Mouse (Mus musculus): ENCODE results near the gene Dzip3.

The Dzip3 gene

GRCm38 (mm10) chr16:48993559-48994342 is at the start of gene Dzip3, which contains the start of gene Cip2a:
Gene Dzip3, minus strand, starts transcription at chr16:48994165.
Gene Cip2a, plus strand, starts transcription at chr16:48994185.
- DNase-seq (ENCODE audit: low read depth), result peak; percentile 84

DNA sequence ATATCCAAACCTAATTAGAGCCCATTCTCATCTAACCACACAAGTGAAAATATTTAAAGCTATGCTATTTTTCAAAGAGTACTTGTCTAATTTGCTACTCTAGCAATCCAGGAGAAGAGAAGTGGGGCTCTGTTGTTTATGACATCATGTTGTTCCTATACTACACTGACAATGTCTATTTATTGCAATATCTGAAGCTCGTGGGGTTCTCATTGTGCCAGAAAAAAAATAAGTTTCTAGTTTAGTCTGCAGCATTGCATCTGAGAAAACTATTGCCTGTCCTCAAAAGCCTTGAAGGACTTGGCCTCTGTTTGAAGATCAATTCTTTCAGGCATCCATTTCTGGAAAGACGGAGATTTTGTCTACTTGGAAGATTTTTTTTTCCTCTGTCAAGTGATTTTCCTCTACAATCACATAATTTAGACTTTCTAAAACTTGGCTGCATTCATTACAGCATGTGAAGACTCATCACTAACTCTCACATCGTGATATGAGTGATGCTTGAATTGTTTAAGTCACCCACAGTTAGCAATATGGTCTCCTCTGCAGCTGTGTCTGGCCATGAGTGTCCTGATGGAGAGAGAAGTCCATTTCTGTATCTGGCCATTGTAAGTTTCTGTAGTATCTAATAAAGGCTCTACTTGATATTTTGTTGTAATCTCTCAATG is 46.7 kb upstream of the Dzip3 start:
- no peak for DNase-seq (ENCODE audit: low read depth)

- DNase-seq (ENCODE audit: low read depth), result no peak
Measured at GRCm38 (mm10) chr16:49037771-49038170, 43.8 kb upstream of the Dzip3 start.

DNA sequence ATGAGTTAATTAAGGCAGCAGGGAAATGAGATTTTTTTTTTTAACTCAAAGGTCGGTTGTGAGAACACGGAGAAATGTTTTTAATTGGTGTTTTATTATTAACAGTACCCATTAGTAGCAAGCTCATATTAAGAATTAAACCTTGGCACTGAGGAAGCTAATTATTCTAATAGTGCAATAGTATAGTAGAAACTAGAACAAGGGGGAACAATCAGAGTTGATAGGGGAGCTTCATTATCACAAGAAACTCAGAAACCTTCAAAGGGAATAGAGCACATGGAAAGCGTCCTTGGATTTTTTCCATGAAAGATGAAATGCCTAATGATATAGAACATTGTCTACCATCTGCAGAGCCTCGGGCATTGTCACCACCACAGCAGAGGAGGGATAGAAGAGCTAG is 41.9 kb upstream of the Dzip3 start:
- DNase-seq (ENCODE audit: low read depth), result no peak

- DNase-seq (ENCODE audit: low read depth), result peak; percentile 40
Measured at GRCm38 (mm10) chr16:49016620-49017332, 22.8 kb upstream of the Dzip3 start.

- no peak for DNase-seq (ENCODE audit: low read depth)
Measured at GRCm38 (mm10) chr16:49004151-49004550, 10.2 kb upstream of the Dzip3 start.

DNA sequence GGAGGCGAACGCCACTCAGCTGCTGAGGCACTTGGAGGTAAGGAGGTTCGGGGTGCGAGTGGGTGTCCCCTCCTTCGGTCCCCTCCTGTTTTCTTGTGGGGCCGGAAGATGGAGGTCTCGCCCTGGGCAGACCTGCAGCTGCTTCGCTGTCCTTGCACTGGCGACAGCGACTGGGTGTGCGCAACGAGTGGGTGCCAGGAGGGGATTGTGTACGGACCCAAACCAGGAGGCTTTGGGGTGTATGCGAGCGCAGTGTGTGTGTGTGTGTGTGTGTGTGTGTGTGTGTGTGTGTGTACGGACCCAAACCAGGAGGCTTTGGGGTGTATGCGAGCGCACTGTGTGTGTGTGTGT is 353 bp upstream of the Dzip3 start:
- DNase-seq (ENCODE audit: low read depth), result no peak

- no peak for DNase-seq (ENCODE audit: low read depth)
Measured at GRCm38 (mm10) chr16:48993231-48993558, 770 bp downstream of the Dzip3 start.

DNA sequence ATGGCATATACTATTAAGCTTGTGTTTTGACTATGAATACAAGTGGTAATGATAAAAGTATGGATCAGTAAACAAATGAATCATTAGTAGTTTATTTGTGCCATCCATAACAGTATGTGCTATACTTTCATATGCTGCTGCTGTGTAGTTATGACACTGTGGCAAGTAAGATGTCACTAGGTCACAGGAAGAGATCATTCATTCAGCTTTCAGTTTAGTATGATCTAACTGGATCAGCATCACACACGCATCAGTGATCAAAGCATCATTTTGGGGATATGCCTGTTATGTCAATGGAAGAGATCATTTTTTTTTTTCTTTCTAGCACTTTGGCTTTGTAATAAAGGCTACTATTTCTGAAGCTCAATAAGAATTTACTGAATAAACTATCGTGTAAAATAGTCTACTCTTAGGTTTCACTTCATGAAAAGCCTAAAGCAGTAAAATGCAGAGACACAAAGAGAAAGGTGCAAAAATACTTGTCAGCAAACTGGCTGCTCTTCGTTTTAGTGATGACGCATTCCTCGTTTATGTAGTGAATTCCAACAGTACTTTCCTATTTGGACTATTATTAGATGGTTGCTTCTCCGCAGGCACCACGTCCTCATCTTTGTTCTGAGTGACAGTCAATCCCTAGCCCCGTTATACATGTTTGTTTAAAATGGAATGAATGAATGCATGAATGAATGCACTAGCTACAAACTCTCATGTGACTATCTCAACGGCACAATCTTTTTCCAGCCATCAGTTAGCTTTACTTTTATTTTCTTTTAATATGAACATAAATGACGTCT is 1.3 kb downstream of the Dzip3 start:
- peak; percentile 58 for DNase-seq (ENCODE audit: low read depth)

DNA sequence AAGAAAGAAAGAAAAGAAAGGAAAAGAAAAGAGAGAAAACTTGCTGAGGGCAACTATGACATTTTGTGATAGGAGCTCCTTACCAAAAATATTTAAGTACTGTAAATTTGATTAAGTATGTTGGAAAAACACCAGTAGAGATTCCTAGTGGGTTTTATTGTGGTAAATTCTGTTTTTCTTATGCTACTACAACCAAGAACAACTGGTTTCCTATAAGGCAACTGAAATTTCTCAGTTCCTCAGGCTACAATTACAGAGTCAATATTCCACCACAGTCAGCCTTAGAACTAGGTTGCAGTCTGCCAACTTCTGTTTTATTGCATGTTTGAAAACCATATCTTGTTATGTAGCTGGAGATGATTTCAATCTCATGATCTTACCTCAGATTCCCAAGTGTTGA is 4.3 kb downstream of the Dzip3 start:
- no peak for DNase-seq (ENCODE audit: low read depth)

DNA sequence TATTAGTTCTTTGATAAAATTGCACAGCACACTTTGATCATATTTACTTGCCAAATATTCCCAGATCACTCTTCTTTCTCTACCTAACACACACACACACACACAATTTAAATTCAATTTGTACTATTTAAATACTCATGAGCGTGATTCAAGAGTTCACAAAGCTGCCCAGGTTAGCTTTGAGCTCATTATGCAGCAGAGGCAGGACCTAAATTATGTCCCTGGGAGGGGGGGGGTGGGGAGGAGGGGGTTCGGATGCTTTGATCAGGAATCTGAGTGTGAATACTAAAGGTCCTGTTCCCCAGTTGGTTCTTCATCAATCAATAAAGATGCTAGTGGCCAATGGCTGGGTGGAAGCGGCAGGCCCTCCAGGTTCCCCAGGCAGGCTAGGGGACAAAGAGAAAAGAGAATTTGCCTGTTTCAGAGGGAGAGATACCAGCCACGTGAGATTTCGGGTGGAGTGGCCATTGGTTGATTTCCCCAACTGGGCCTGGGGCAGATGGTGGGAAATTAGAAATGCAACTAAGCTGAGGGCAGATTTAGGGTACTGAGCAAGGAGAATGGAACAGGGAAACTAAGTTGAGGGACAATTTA is 8.8 kb downstream of the Dzip3 start:
- no peak for DNase-seq (ENCODE audit: low read depth)

DNA sequence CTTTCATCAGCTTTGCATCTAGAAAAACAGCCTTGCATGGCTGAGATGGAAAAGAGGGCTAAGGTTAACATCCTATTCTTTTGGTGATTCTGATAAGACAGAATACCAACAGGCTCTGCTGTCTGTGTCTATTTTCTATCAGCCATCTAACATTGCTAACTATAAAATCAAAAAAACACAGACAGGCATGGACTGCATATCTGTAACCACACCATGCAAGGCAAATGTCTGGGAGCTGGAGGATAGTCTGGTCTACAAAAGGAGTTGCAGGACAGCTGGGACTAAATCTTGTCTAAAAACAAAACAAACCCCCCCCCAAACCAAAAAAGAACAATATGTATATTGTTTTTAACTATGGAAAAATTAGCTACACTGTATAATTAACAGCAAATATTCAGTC is 14.0 kb downstream of the Dzip3 start:
- DNase-seq (ENCODE audit: low read depth), result no peak

DNA sequence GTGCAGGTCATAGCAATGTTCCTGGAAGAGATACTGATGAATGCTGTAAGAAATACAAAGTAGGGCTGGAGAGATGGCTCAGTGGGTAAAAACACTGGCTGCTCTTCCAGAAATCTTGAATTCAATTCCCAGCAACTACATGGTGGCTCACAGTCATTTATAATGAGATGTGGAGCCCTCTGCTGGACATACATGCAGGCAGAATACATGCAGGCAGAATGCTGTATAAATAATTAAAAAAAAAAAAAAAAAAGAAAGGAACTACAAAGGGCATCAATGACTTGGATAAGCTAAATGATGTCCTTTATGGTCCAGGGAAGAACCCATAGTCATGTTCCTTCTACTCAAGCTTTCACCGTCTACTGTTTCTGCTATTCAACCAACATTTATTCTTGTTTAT is 20.4 kb downstream of the Dzip3 start:
- DNase-seq (ENCODE audit: low read depth), result peak; percentile 35

- DNase-seq (ENCODE audit: low read depth), result no peak
Measured at GRCm38 (mm10) chr16:48972996-48973395, 21.0 kb downstream of the Dzip3 start.

DNA sequence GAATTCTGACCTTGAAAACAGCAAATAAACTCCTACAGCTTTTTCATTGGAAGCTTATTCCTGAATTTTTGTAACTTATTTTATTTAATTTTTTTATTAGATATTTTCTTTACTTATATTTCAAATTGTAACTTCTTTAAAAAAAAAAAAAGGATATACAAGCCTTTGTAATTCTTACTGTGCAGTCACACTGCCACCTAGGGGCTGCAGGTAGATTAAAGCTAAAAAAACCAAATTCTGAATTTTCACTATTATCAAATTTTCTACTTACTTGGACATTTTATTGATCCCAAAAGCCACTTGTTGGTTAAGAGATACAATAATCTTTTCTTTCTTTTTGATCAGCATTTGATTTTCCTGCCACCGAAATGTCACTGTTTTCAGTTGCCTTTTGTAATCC is 52.2 kb downstream of the Dzip3 start:
- peak; percentile 41 for DNase-seq (ENCODE audit: low read depth)

GRCm38 (mm10) chr16:48923724-48924123 is 70.2 kb downstream of the Dzip3 start:
- DNase-seq (ENCODE audit: low read depth), result no peak

DNA sequence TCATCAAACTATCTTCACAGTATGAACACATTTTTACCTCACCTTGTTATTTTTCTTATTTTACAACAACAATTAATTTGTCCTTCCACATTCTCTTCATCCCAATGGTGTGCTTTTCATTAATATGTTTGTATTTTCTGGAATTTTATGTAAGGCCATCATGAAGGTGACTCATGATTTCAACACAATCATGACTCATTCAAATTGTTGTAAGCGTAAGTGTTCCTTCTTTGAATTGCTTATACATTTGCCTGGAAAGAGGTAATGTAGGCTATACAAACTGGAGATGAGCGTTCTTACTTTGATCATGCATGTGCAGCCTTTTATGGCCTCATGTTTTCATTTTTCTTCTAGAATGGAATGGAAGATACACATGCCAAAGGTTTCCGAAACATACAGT is 80.8 kb downstream of the Dzip3 start:
- no peak for DNase-seq (ENCODE audit: low read depth)

DNA sequence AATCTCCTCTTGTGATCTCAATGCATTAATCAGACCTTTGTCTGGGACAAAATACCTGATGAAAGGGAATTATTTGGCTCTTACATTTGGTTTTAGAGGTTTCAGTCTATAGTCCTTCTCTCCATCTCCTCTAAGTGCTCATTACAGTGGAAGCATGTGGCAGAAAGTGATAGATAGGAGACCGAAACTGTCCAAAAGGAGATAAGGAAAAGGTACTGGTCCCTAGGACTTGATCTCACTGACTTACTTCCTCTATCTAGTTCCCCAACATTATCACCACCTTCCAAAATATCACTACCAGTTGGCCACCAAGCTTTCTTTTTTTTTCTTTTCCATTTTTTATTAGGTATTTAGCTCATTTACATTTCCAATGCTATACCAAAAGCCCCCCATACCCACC is 82.8 kb downstream of the Dzip3 start:
- DNase-seq (ENCODE audit: low read depth), result no peak

DNA sequence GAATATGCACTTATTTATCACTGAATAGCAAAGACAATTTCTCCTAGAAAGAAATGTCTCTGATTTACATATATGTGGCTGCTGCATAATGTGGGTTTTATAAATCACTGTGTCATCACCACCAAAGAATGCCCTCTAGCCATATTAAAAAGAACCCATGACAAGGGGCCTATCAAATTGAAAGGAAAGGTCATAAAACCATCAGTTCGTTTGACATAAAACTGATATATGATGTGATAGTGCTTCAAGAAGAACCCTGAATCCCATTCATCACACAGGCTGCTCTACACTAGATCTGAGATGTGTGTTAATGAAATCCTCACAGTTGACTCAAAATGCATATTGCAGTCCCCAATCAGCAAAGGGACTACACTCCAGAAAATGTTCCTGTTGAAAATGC is 94.1 kb downstream of the Dzip3 start:
- DNase-seq (ENCODE audit: low read depth), result no peak

DNA sequence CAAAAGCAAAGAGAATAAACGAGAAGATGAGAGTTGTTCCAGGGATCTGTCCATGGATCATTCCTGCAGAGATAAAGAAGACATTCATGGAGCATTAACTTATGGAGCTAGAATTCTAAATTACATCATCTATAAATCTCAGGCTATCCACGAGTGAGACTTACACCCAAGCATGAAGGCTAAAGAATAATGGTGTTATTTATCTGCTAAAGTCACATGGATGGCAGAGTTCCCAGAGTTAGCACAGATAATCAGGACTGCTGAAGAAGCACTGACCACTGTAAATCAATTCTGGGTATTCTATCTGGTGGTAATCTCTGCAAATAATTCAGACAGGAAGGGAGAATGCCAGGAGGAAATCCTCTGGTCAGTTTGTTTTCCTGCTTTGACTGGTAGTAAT is 103.2 kb downstream of the Dzip3 start:
- DNase-seq (ENCODE audit: low read depth), result no peak
